Mouse (Mus musculus): ENCODE measurements around the gene Cdk4. TPM values are rescaled to one million over a fixed set of nuclear protein-coding genes. Genes with fewer than 3 reads are reported as not detected.
"Not testable (repeated sequence)": the region's sequence is repeated elsewhere in the genome, so short reads cannot be mapped to it uniquely, and the experiment has no call there.

Gene Cdk4
- polyA plus RNA-seq, 1 experiment from 2014 or later = 1,231 TPM

GRCm38 (mm10) chr10:127068360-127069038, 5.2 kb downstream of the Cdk4 start:
- WGBS = 81% methylated on average over 9 of the region's 9 CpGs
- Histone ChIP-seq H3K4me3 (replicated peaks; ENCODE audit: low read depth, low read length) (peak overlapping the region; percentile 54), H3K4me1 (ENCODE audit: control insufficient read depth, insufficient read depth, low read length) (peaks cover 20% of the 10 kb centered on the region), H3K4me2 (ENCODE audit: low read length) (peak overlapping the region; percentile 95), H3K9ac (replicated peaks; ENCODE audit: low read length) (peak overlapping the region; percentile 74), H3K36me3 (ENCODE audit: control insufficient read depth, insufficient read depth, low read length) (peaks cover 38% of the 10 kb centered on the region), H3K27me3 (ENCODE audit: control insufficient read depth, insufficient read depth, low read length) (no peaks in the 10 kb centered on the region), H3K9me3 (ENCODE audit: control insufficient read depth, low read length) (no peaks in the 10 kb centered on the region), H3K27ac (replicated peaks; ENCODE audit: low read depth, low read length) (peak overlapping the region; percentile 85)
- DNase-seq (no peak), ATAC-seq (ENCODE audit: low FRiP score, low TSS enrichment) (no peak)

GRCm38 (mm10) chr10:127069281-127070189, 6.2 kb downstream of the Cdk4 start:
- H3K4me3 ChIP-seq (replicated peaks; ENCODE audit: low read depth, low read length) = peak overlapping the region; percentile 54
- peak overlapping the region; percentile 95 for H3K4me2 ChIP-seq (ENCODE audit: low read length)
- no peaks in the 10 kb centered on the region for H3K9me3 ChIP-seq (ENCODE audit: control insufficient read depth, low read length)
- H3K4me1 ChIP-seq (ENCODE audit: control insufficient read depth, insufficient read depth, low read length) = peaks cover 20% of the 10 kb centered on the region
- peaks cover 38% of the 10 kb centered on the region for H3K36me3 ChIP-seq (ENCODE audit: control insufficient read depth, insufficient read depth, low read length)
- WGBS = 6% methylated on average over 30 of the region's 30 CpGs
- no peaks in the 10 kb centered on the region for H3K27me3 ChIP-seq (ENCODE audit: control insufficient read depth, insufficient read depth, low read length)
- H3K27ac ChIP-seq (replicated peaks; ENCODE audit: low read depth, low read length) = peak overlapping the region; percentile 85
- peak; percentile 82 for ATAC-seq (ENCODE audit: low FRiP score, low TSS enrichment)
- peak overlapping the region; percentile 74 for H3K9ac ChIP-seq (replicated peaks; ENCODE audit: low read length)
- DNase-seq = peak; percentile 89

- peaks cover 14% of the 10 kb centered on the region for H3K4me1 ChIP-seq (ENCODE audit: control insufficient read depth, insufficient read depth, low read length)
- WGBS = 2% methylated on average over 36 of the region's 36 CpGs
- H3K27me3 ChIP-seq (ENCODE audit: control insufficient read depth, insufficient read depth, low read length) = no peaks in the 10 kb centered on the region
- H3K27ac ChIP-seq (replicated peaks; ENCODE audit: low read depth, low read length) = peak within 1 kb of the TSS; percentile 85
- DNase-seq (peak; percentile 97), ATAC-seq (ENCODE audit: low FRiP score, low TSS enrichment) (peak; percentile 91)
- peak within 1 kb of the TSS; percentile 54 for H3K4me3 ChIP-seq (replicated peaks; ENCODE audit: low read depth, low read length)
- peaks cover 30% of the 10 kb centered on the region for H3K36me3 ChIP-seq (ENCODE audit: control insufficient read depth, insufficient read depth, low read length)
- H3K4me2 ChIP-seq (ENCODE audit: low read length) = peak within 1 kb of the TSS; percentile 95
- H3K9me3 ChIP-seq (ENCODE audit: control insufficient read depth, low read length) = no peaks in the 10 kb centered on the region
- H3K9ac ChIP-seq (replicated peaks; ENCODE audit: low read length) = peak within 1 kb of the TSS; percentile 74
Observed at GRCm38 (mm10) chr10:127070190-127071121, 7.1 kb downstream of the Cdk4 start, which contains the start of gene Tspan31. Gene Tspan31 (minus strand): TSS chr10:127070264.

- DNase-seq = no peak
- Histone ChIP-seq H3K4me3 (replicated peaks; ENCODE audit: low read depth, low read length) (peak overlapping the region; percentile 54), H3K9ac (replicated peaks; ENCODE audit: low read length) (peak overlapping the region; percentile 74), H3K36me3 (ENCODE audit: control insufficient read depth, insufficient read depth, low read length) (peaks cover 22% of the 10 kb centered on the region), H3K27ac (replicated peaks; ENCODE audit: low read depth, low read length) (peak overlapping the region; percentile 77; the same call in 1 of the 2 replicates), H3K27me3 (ENCODE audit: control insufficient read depth, insufficient read depth, low read length) (no peaks in the 10 kb centered on the region), H3K9me3 (ENCODE audit: control insufficient read depth, low read length) (no peaks in the 10 kb centered on the region), H3K4me2 (ENCODE audit: low read length) (peak overlapping the region; percentile 95), H3K4me1 (ENCODE audit: control insufficient read depth, insufficient read depth, low read length) (peaks cover 14% of the 10 kb centered on the region)
- ATAC-seq (ENCODE audit: low FRiP score, low TSS enrichment) = no peak
- WGBS = 83% methylated on average over 9 of the region's 9 CpGs
Observed at GRCm38 (mm10) chr10:127071203-127071602, 7.9 kb downstream of the Cdk4 start.

- H3K4me2 ChIP-seq (ENCODE audit: low read length); H3K9ac ChIP-seq (replicated peaks; ENCODE audit: low read length); H3K4me3 ChIP-seq (replicated peaks; ENCODE audit: low read depth, low read length); H3K9me3 ChIP-seq (ENCODE audit: control insufficient read depth, low read length); ATAC-seq (ENCODE audit: low FRiP score, low TSS enrichment); DNase-seq; H3K27ac ChIP-seq (replicated peaks; ENCODE audit: low read depth, low read length); H3K27me3 ChIP-seq (ENCODE audit: control insufficient read depth, insufficient read depth, low read length): not testable (repeated sequence)
- H3K4me1 ChIP-seq (ENCODE audit: control insufficient read depth, insufficient read depth, low read length) = peaks cover 14% of the 10 kb centered on the region
- peaks cover 12% of the 10 kb centered on the region for H3K36me3 ChIP-seq (ENCODE audit: control insufficient read depth, insufficient read depth, low read length)
- WGBS = 85% methylated on average over 4 of the region's 4 CpGs
Observed at GRCm38 (mm10) chr10:127072270-127072669, 8.9 kb downstream of the Cdk4 start.

- H3K27me3 ChIP-seq (ENCODE audit: control insufficient read depth, insufficient read depth, low read length); H3K4me2 ChIP-seq (ENCODE audit: low read length); H3K9me3 ChIP-seq (ENCODE audit: control insufficient read depth, low read length); ATAC-seq (ENCODE audit: low FRiP score, low TSS enrichment); H3K27ac ChIP-seq (replicated peaks; ENCODE audit: low read depth, low read length); H3K9ac ChIP-seq (replicated peaks; ENCODE audit: low read length); H3K4me3 ChIP-seq (replicated peaks; ENCODE audit: low read depth, low read length); H3K36me3 ChIP-seq (ENCODE audit: control insufficient read depth, insufficient read depth, low read length); DNase-seq: not testable (repeated sequence)
- peaks cover 20% of the 10 kb centered on the region for H3K4me1 ChIP-seq (ENCODE audit: control insufficient read depth, insufficient read depth, low read length)
- 92% methylated on average over 2 of the region's 2 CpGs for WGBS
Observed at GRCm38 (mm10) chr10:127072969-127073368, 9.6 kb downstream of the Cdk4 start.

- 97% methylated on average over 1 of the region's 1 CpGs for WGBS
- DNase-seq = no peak
- no peak for ATAC-seq (ENCODE audit: low FRiP score, low TSS enrichment)
Observed at GRCm38 (mm10) chr10:127073981-127074380, 10.6 kb downstream of the Cdk4 start.

GRCm38 (mm10) chr10:127075080-127075479, 11.7 kb downstream of the Cdk4 start, which contains the start of gene Agap2:
Gene Agap2 (plus strand): TSS chr10:127075284.
- H3K27me3 ChIP-seq (ENCODE audit: control insufficient read depth, insufficient read depth, low read length) = 0 out of 2 replicates have a peak, but pooled peaks cover 7% of the 10 kb centered on the region
- no peak within 1 kb of the TSS for H3K27ac ChIP-seq (replicated peaks; ENCODE audit: low read depth, low read length)
- DNase-seq (no peak), ATAC-seq (ENCODE audit: low FRiP score, low TSS enrichment) (no peak)
- H3K4me2 ChIP-seq (ENCODE audit: low read length) = no peak within 1 kb of the TSS
- WGBS = 68% methylated on average over 9 of the region's 9 CpGs
- H3K9ac ChIP-seq (replicated peaks; ENCODE audit: low read length) = no peak within 1 kb of the TSS
- H3K4me1 ChIP-seq (ENCODE audit: control insufficient read depth, insufficient read depth, low read length) = peaks cover 21% of the 10 kb centered on the region
- no peak within 1 kb of the TSS for H3K4me3 ChIP-seq (replicated peaks; ENCODE audit: low read depth, low read length)
- H3K36me3 ChIP-seq (ENCODE audit: control insufficient read depth, insufficient read depth, low read length) = no peaks in the 10 kb centered on the region
- H3K9me3 ChIP-seq (ENCODE audit: control insufficient read depth, low read length) = no peaks in the 10 kb centered on the region

More at GRCm38 (mm10) chr10:127073981-127074380, 10.6 kb downstream of the Cdk4 start:
- Histone ChIP-seq H3K4me2 (ENCODE audit: low read length) (no peak overlapping the region), H3K4me1 (ENCODE audit: control insufficient read depth, insufficient read depth, low read length) (peaks cover 22% of the 10 kb centered on the region), H3K9ac (replicated peaks; ENCODE audit: low read length) (no peak overlapping the region), H3K27me3 (ENCODE audit: control insufficient read depth, insufficient read depth, low read length) (no peaks in the 10 kb centered on the region), H3K36me3 (ENCODE audit: control insufficient read depth, insufficient read depth, low read length) (no peaks in the 10 kb centered on the region), H3K9me3 (ENCODE audit: control insufficient read depth, low read length) (no peaks in the 10 kb centered on the region), H3K4me3 (replicated peaks; ENCODE audit: low read depth, low read length) (no peak overlapping the region), H3K27ac (replicated peaks; ENCODE audit: low read depth, low read length) (no peak overlapping the region)
